Mouse (Mus musculus): ENCODE measurements around the gene Gm10717.
"Not testable (repeated sequence)": the region's sequence is repeated elsewhere in the genome, so short reads cannot be mapped to it uniquely, and the experiment has no call there.

DNA sequence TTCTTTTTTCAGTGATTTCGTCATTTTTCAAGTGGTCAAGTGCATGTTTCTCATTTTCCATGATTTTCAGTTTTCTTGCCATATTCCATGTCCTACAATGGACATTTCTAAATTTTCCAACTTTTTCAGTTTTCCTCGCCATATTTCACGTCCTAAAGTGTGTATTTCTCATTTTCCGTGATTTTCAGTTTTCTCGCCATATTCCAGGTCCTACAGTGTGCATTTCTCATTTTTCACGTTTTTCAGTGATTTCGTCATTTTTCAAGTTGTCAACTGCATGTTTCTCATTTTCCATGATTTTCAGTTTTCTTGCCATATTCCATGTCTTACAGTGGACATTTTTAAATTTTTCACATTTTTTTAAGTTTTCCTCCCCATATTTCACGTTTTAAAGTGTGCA, 18.6 kb upstream of the Gm10717 start:
- TF ChIP-seq CTCF (IDR thresholded peaks at IDR 0.05; ENCODE audit: control insufficient read depth, insufficient read depth, insufficient read length); FOSL1 (IDR thresholded peaks at IDR 0.05; ENCODE audit: insufficient read depth, low read length, poor library complexity, severe bottlenecking); USF1 (IDR thresholded peaks at IDR 0.05; ENCODE audit: low read depth); MAX (IDR thresholded peaks at IDR 0.05); MYOG (IDR thresholded peaks at IDR 0.05; ENCODE audit: control insufficient read depth, extremely low read depth, insufficient read length); CEBPB (IDR thresholded peaks at IDR 0.05; ENCODE audit: low read depth): not testable (repeated sequence)

Measured in C2C12 (cell line).